Mouse (Mus musculus) thymus, adult 2 months (tissue): ENCODE results near the gene Tm2d1.

ENCODE experiments used
- CTCF ChIP-seq: fragments of 200-500 bp; IDR thresholded peaks from 2 replicates; pipeline ENCODE4 v1.5.1; 2012; ENCODE audit warnings: mild to moderate bottlenecking, control low read depth, low read length, moderate library complexity, borderline replicate concordance; ENCODE audit not compliant: control insufficient read depth, poor library complexity, insufficient read depth; ENCODE audit errors: extremely low read depth
- POLR2A ChIP-seq: fragments of 200-500 bp; IDR thresholded peaks from 2 replicates; pipeline ENCODE4 v1.6.1; 2012; ENCODE audit warnings: mild to moderate bottlenecking, low read length, control low read depth, moderate library complexity; ENCODE audit not compliant: control insufficient read depth, poor library complexity, insufficient read depth; ENCODE audit errors: extremely low read depth

DNA sequence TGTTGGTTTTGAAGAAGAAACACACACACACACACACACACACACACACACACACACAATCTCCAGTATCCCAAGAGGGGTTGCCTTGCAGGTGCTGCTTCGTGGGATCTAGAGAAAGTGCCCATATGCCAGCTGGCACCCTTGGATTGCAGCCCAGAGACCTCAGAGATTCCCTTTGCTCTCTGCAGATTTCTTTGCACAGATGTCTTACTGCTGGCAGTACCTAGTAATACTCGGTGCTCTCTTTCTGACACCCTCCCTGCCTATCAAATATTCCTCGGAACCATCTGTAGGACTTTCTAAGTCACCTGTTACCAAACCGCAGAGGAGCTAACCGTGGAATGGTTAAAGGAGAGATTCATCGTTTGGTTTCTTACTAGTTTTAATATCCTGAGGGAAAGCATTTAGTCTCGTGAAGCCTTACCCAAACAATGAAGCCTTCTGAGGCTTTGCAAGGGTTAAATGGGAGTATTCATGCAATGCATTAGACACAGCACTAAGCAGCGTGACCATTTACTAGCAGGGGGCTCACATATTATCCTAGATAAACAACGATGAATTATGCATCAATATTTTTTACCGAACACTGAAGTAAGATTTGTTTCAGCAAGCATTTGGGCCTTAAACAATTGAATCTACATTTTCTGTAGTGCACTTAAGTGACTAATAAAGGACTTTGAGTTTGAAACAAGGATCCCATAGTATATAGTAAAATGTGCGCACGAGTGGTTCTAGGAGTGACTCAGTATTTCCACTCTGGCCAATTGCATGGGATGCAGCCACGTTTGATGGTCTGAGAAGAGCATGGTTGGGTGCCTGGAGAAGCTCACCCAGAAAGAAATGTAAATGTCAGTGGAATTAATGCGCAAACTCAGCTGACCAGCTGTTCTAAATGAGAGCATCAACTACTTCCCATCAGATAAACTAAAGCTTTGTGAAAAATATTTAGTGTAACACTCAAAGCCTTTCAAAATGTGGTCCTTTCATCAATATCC lies 44.2 kb downstream of the Tm2d1 start:
- no peak for TF ChIP-seq CTCF
- no peak for TF ChIP-seq POLR2A
